Mouse (Mus musculus) megakaryocyte, embryonic 14.5 days (primary cell): ENCODE measurements around the gene Ugt1a6b. TPM values are rescaled to one million over a fixed set of nuclear protein-coding genes. Genes with fewer than 3 reads are reported as not detected.
"Not testable (repeated sequence)": the region's sequence is repeated elsewhere in the genome, so short reads cannot be mapped to it uniquely, and the experiment has no call there.

ENCODE experiments used
- H3K27me3 ChIP-seq: replicated peaks from 2 replicates; pipeline ENCODE3; 2012; ENCODE audit warnings: inconsistent platforms
- H3K36me3 ChIP-seq: replicated peaks from 2 replicates; pipeline ENCODE3; 2012; ENCODE audit warnings: low read length, inconsistent platforms, mixed read lengths
- H3K4me1 ChIP-seq: 2 replicates; pipeline ENCODE4 v1.6.1; 2012; ENCODE audit warnings: inconsistent platforms
- H3K4me3 ChIP-seq: replicated peaks from 2 replicates; pipeline ENCODE3; 2012; ENCODE audit warnings: moderate library complexity, mild to moderate bottlenecking, inconsistent platforms
- H3K9me3 ChIP-seq: 2 replicates; pipeline ENCODE4 v1.6.1; 2012; ENCODE audit warnings: inconsistent platforms
- FLI1 ChIP-seq: IDR thresholded peaks from 2 replicates; pipeline ENCODE4 v1.6.1; 2012; ENCODE audit warnings: low read length, inconsistent platforms, mixed read lengths
- GATA1 ChIP-seq: IDR thresholded peaks from 3 replicates; pipeline ENCODE4 v1.6.1; 2012; ENCODE audit warnings: mixed read lengths, low read length, inconsistent platforms, borderline replicate concordance
- polyA plus RNA-seq: library from polyadenylated mRNA; stranded (reverse); fragments of >175 nt; gene quantifications from 2 replicates; pipeline ENCODE4 v1.2.3, GENCODE M21; 2012; ENCODE audit warnings: low replicate concordance; ENCODE audit not compliant: insufficient read depth

Gene Ugt1a6b
- not detected in 2 replicates for polyA plus RNA-seq

- Histone ChIP-seq H3K4me1 (peaks cover 19% of the 10 kb centered on the region), H3K27me3 (peaks cover 18% of the 10 kb centered on the region), H3K4me3 (peak within 1 kb of the TSS; percentile 24)
- H3K9me3 ChIP-seq, H3K36me3 ChIP-seq: not testable (repeated sequence)
These were observed at the start of gene Ugt1a6b for GRCm38 (mm10) chr1:88103019-88103418. Gene Ugt1a6b, plus strand, starts transcription at chr1:88103252.

- Histone ChIP-seq H3K4me1 (no peaks in the 10 kb centered on the region), H3K9me3 (no peaks in the 10 kb centered on the region), H3K4me3 (no peak within 1 kb of the TSS), H3K27me3 (peaks cover 4% of the 10 kb centered on the region), H3K36me3 (no peaks in the 10 kb centered on the region)
- TF ChIP-seq GATA1 (no peak), FLI1 (no peak)
These were observed 48.0 kb upstream of the Ugt1a6b start, which contains the start of gene Ugt1a10 for GRCm38 (mm10) chr1:88055088-88055487. Gene Ugt1a10, plus strand, starts transcription at chr1:88055388.

- H3K4me1 ChIP-seq, H3K4me3 ChIP-seq, H3K36me3 ChIP-seq, H3K9me3 ChIP-seq, H3K27me3 ChIP-seq: not testable (repeated sequence)
These were observed 36.5 kb upstream of the Ugt1a6b start for GRCm38 (mm10) chr1:88066472-88067102.

- TF ChIP-seq GATA1 (no peak), FLI1 (no peak)
- Histone ChIP-seq H3K9me3 (no peaks in the 10 kb centered on the region), H3K36me3 (no peaks in the 10 kb centered on the region), H3K4me3 (no peak within 1 kb of the TSS), H3K27me3 (peaks cover 4% of the 10 kb centered on the region), H3K4me1 (no peaks in the 10 kb centered on the region)
These were observed 32.6 kb upstream of the Ugt1a6b start, which contains the start of gene Ugt1a9 for GRCm38 (mm10) chr1:88070495-88070894. Gene Ugt1a9, plus strand, starts transcription at chr1:88070800.

- Histone ChIP-seq H3K4me1 (no peaks in the 10 kb centered on the region), H3K36me3 (no peaks in the 10 kb centered on the region), H3K4me3 (no peak overlapping the region), H3K9me3 (no peaks in the 10 kb centered on the region), H3K27me3 (peaks cover 4% of the 10 kb centered on the region)
- TF ChIP-seq FLI1, result no peak
- TF ChIP-seq GATA1, result no peak
These were observed 32.1 kb upstream of the Ugt1a6b start for GRCm38 (mm10) chr1:88070902-88071301.

- TF ChIP-seq GATA1 (no peak), FLI1 (no peak)
- H3K36me3 ChIP-seq, result no peaks in the 10 kb centered on the region
- H3K9me3 ChIP-seq, result no peaks in the 10 kb centered on the region
- H3K4me3 ChIP-seq, result no peak overlapping the region
- H3K4me1 ChIP-seq, result peaks cover 8% of the 10 kb centered on the region
- H3K27me3 ChIP-seq, result peaks cover 4% of the 10 kb centered on the region
These were observed 28.6 kb upstream of the Ugt1a6b start for GRCm38 (mm10) chr1:88074471-88074870.

- peaks cover 3% of the 10 kb centered on the region for H3K27me3 ChIP-seq
These were observed 25.9 kb upstream of the Ugt1a6b start for GRCm38 (mm10) chr1:88077128-88077527.

GRCm38 (mm10) chr1:88081670-88082069 lies 21.4 kb upstream of the Ugt1a6b start:
- no peaks in the 10 kb centered on the region for H3K36me3 ChIP-seq

More at GRCm38 (mm10) chr1:88077128-88077527, 25.9 kb upstream of the Ugt1a6b start:
- Histone ChIP-seq H3K4me1 (peaks cover 8% of the 10 kb centered on the region), H3K36me3 (no peaks in the 10 kb centered on the region), H3K4me3 (no peak overlapping the region), H3K9me3 (no peaks in the 10 kb centered on the region)
- TF ChIP-seq GATA1, result no peak
- no peak for TF ChIP-seq FLI1

GRCm38 (mm10) chr1:88086125-88086524 lies 16.9 kb upstream of the Ugt1a6b start:
- Histone ChIP-seq H3K9me3 (no peaks in the 10 kb centered on the region), H3K27me3 (peaks cover 9% of the 10 kb centered on the region), H3K36me3 (no peaks in the 10 kb centered on the region), H3K4me1 (no peaks in the 10 kb centered on the region), H3K4me3 (no peak overlapping the region)
- TF ChIP-seq FLI1 (no peak), GATA1 (no peak)

More at GRCm38 (mm10) chr1:88081670-88082069, 21.4 kb upstream of the Ugt1a6b start:
- no peaks in the 10 kb centered on the region for H3K9me3 ChIP-seq
- H3K4me1 ChIP-seq, result peaks cover 8% of the 10 kb centered on the region
- no peak overlapping the region for H3K4me3 ChIP-seq
- peaks cover 2% of the 10 kb centered on the region for H3K27me3 ChIP-seq
- TF ChIP-seq FLI1, result no peak
- TF ChIP-seq GATA1, result no peak

GRCm38 (mm10) chr1:88087513-88087912 lies 15.5 kb upstream of the Ugt1a6b start, which contains the start of gene Ugt1a8:
Gene Ugt1a8, plus strand, starts transcription at chr1:88087813.
- no peak for TF ChIP-seq GATA1
- TF ChIP-seq FLI1, result no peak
- Histone ChIP-seq H3K27me3 (peaks cover 9% of the 10 kb centered on the region), H3K4me3 (no peak within 1 kb of the TSS)

GRCm38 (mm10) chr1:88092341-88092740 lies 10.7 kb upstream of the Ugt1a6b start:
- Histone ChIP-seq H3K4me1 (peaks cover 26% of the 10 kb centered on the region), H3K36me3 (no peaks in the 10 kb centered on the region), H3K27me3 (peaks cover 5% of the 10 kb centered on the region), H3K4me3 (no peak overlapping the region), H3K9me3 (no peaks in the 10 kb centered on the region)
- TF ChIP-seq GATA1 (no peak), FLI1 (no peak)

More at GRCm38 (mm10) chr1:88087513-88087912, 15.5 kb upstream of the Ugt1a6b start, which contains the start of gene Ugt1a8:
- Histone ChIP-seq H3K4me1 (peaks cover 3% of the 10 kb centered on the region; the same call in 1 of the 2 replicates), H3K9me3 (no peaks in the 10 kb centered on the region), H3K36me3 (no peaks in the 10 kb centered on the region)

GRCm38 (mm10) chr1:88094270-88094676 lies 8.8 kb upstream of the Ugt1a6b start:
- not testable (repeated sequence) for H3K27me3 ChIP-seq, H3K4me3 ChIP-seq

More at GRCm38 (mm10) chr1:88094270-88094676, 8.8 kb upstream of the Ugt1a6b start:
- H3K36me3 ChIP-seq, H3K9me3 ChIP-seq: not testable (repeated sequence)
- H3K4me1 ChIP-seq, result peaks cover 26% of the 10 kb centered on the region
